ENCODE assay signal across 15 mouse cellular contexts in the genomic region with DNA sequence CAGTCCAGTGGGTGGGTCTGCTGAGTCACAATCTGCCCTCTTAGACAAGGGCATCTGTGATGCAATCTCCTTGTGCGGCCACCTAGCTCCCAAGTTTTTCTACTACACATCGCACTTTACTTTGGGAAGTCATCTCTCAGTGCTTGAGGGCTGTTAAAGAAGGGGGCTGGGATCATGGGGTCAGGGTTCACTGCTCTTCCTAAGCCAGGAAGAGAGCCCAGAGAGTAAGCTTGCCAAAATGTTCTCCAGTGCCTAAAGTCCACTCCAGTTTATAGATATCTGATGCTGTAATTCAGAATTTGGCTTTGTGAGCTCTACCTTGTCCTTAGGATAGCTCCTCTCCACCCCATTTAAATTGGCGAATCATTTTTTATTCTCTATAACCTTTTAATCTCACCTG.
"Had no signal": no experiment of that assay in that cellular context is flagged by ENCODE, and none has a peak within 500 bp of the region (broad histone marks: within the 10 kb centered on the region; RNA-seq: fewer than 3 reads in every experiment).

No protein-coding gene starts in this region.

- H3K9me3 ChIP-seq: limb, embryonic 12.5 days; liver, embryonic 15.5 days; midbrain, embryonic 13.5 days; neural tube, embryonic 15.5 days had no signal

- H3K27ac ChIP-seq: limb, embryonic 12.5 days; liver, embryonic 15.5 days; midbrain, embryonic 13.5 days; neural tube, embryonic 15.5 days had no signal

- H3K36me3 ChIP-seq: limb, embryonic 12.5 days; liver, embryonic 15.5 days; midbrain, embryonic 13.5 days; neural tube, embryonic 15.5 days had no signal

- H3K4me2 ChIP-seq: limb, embryonic 12.5 days; liver, embryonic 11.5 days; liver, embryonic 15.5 days; midbrain, embryonic 13.5 days; neural tube, embryonic 15.5 days had no signal

- H3K27me3 ChIP-seq: limb, embryonic 12.5 days; liver, embryonic 15.5 days; midbrain, embryonic 13.5 days; neural tube, embryonic 15.5 days had no signal

- H3K9ac ChIP-seq: limb, embryonic 12.5 days; liver, embryonic 15.5 days; midbrain, embryonic 13.5 days; neural tube, embryonic 15.5 days had no signal

- ATAC-seq: inflammation-experienced regulatory T-cells, adult 6 months; intestine, postnatal 0 days; lung, postnatal 0 days; midbrain, embryonic 13.5 days had no signal

- H3K4me1 ChIP-seq: limb, embryonic 12.5 days; liver, embryonic 15.5 days; neural tube, embryonic 15.5 days had no signal

- DNase-seq: layer of hippocampus, adult 9-11 months; layer of hippocampus, postnatal 36 days; lung, adult 2 months; lung, postnatal 36 days; right cerebral cortex, adult 18-20 months; right cerebral cortex, postnatal 25 days had no signal

- H3K4me3 ChIP-seq: limb, embryonic 12.5 days; liver, embryonic 15.5 days; midbrain, embryonic 13.5 days; myocyte; neural tube, embryonic 15.5 days had no signal
